Mouse (Mus musculus): ENCODE measurements at regions not wholly inside any gene's neighbourhood (a gene's known extent, or its start where the extent isn't known, plus 50 kb on each side); places are given as distances from the start of the nearest gene placed in this dataset.

DNA sequence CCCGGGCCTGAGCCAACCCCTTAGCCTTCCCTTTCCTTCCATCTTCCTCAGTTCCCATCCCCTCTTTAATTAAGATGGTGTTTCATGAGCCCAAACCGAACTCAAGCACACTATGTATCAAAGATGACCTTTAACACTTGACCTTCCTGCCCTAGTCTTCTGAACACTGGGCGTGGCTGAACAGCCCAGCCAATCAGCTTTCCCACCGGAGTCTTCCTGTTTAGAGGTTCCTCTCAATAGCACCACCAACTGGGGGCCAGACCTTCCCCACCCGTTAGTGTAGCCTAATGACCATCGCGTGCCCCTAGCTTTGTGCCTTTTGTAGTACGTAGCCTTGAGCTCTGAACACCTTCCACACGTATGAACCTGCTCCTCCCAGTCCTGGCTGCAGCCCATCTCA is 215.0 kb upstream of the Sdk2 start:
- Histone ChIP-seq H3K4me1 (no peaks in the 10 kb centered on the region), H3K36me3 (no peaks in the 10 kb centered on the region), H3K27me3 (no peaks in the 10 kb centered on the region), H3K4me2 (no peak overlapping the region), H3K27ac (no peak overlapping the region), H3K9me3 (no peaks in the 10 kb centered on the region), H3K4me3 (no peak overlapping the region), H3K9ac (no peak overlapping the region)
- WGBS, result 77% methylated on average over 9 of the region's 9 CpGs
- ATAC-seq (ENCODE audit: insufficient number of reproducible peaks, insufficient read depth, low FRiP score, low TSS enrichment, low read depth), result no peak

- Histone ChIP-seq H3K4me1 (no peaks in the 10 kb centered on the region), H3K27me3 (no peaks in the 10 kb centered on the region), H3K4me2 (no peak overlapping the region), H3K27ac (no peak overlapping the region), H3K4me3 (no peak overlapping the region), H3K9me3 (no peaks in the 10 kb centered on the region), H3K36me3 (no peaks in the 10 kb centered on the region), H3K9ac (no peak overlapping the region)
- no peak for ATAC-seq (ENCODE audit: insufficient number of reproducible peaks, insufficient read depth, low FRiP score, low TSS enrichment, low read depth)
- WGBS, result 80% methylated on average over 14 of the region's 14 CpGs
Measured at GRCm38 (mm10) chr11:114281041-114281695, 214.3 kb upstream of the Sdk2 start.

DNA sequence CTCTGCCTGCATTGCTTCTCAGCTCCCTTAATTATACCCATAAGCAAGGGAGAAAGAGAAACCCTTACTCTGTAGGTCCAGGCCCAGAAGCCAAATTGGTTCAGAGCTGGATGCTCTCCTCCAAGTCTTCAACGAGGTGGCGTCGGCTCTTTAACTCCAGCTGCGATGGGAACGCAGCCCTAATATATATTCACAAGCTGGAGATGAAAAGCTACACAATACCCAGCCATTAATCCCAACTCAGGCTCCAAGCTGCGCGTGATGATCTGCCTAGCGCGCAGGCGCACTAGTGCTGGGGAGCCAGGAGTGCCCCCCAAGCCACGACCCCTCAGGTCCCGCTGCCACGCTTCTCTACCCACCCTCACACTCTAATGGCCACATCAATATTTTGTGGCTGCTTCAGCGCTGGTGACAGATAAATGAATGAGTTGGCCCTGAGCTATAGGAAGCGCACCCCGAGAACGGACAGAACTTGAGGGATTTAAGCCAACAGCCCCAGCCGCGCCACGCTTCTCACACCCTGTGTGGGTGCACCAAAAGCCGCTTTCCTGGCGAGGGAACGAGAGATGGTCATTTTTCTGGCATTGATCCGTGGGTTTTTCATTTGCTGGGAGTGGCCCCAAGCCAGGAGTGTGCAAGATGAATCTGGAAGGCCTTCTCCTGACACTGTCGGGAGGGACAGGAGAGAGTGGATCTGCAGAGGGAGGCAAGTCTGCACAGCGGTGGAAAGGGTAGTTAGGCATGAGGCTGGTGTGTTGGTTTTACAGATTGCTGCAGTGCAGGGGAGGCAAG is 210.9 kb upstream of the Sdk2 start:
- WGBS, result 89% methylated on average over 26 of the region's 26 CpGs
- no peaks in the 10 kb centered on the region for H3K9me3 ChIP-seq
- no peaks in the 10 kb centered on the region for H3K27me3 ChIP-seq
- no peak for ATAC-seq (ENCODE audit: insufficient number of reproducible peaks, insufficient read depth, low FRiP score, low TSS enrichment, low read depth)
- H3K9ac ChIP-seq, result no peak overlapping the region
- 0 out of 2 replicates have a peak, but pooled peaks cover 4% of the 10 kb centered on the region for H3K4me1 ChIP-seq
- H3K27ac ChIP-seq, result no peak overlapping the region
- no peak overlapping the region for H3K4me2 ChIP-seq
- H3K36me3 ChIP-seq, result no peaks in the 10 kb centered on the region
- no peak overlapping the region for H3K4me3 ChIP-seq

DNA sequence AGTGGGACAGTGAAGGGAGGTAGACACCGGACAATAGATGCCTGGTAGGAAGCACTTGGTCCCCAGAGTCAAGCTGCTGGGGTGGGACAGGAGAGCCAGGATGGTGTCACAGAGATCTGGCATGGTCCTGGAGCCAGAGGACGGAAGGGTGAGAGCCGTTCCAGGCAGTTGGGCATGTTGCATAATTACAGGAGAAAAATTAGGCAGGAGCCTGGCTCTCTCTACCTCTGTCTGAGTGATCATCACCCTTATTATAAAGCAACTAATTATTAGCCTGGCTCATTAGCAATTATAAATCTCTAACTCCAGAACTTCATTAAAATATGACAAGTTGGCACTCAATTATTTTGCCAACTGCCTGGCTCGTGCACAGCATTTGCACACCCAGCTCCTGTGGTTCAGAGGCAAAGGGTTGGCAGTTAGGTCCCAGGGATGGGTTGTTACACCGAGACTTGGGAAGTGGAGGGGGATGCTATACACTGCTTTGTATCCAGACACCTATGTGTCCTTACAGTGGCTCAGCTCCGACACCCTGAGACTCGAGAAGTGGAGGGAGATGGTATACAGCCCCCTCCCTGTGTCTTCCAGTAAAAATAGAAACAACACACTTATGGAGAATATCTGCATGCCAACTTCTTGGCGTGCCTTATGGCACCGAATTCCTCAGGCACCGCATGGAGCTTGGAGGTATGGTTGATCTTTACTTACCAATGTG is 203.7 kb upstream of the Sdk2 start:
- 89% methylated on average over 10 of the region's 10 CpGs for WGBS
- H3K27ac ChIP-seq, result no peak overlapping the region

GRCm38 (mm10) chr11:114261959-114262358 is 195.1 kb upstream of the Sdk2 start:
- Histone ChIP-seq H3K27ac (no peak overlapping the region), H3K9me3 (no peaks in the 10 kb centered on the region), H3K4me1 (no peaks in the 10 kb centered on the region), H3K4me3 (no peak overlapping the region), H3K9ac (no peak overlapping the region), H3K4me2 (no peak overlapping the region), H3K36me3 (no peaks in the 10 kb centered on the region), H3K27me3 (no peaks in the 10 kb centered on the region)
- no peak for ATAC-seq (ENCODE audit: insufficient number of reproducible peaks, insufficient read depth, low FRiP score, low TSS enrichment, low read depth)
- 42% methylated on average over 4 of the region's 4 CpGs for WGBS

More for the DNA sequence above, 203.7 kb upstream of the Sdk2 start:
- no peaks in the 10 kb centered on the region for H3K9me3 ChIP-seq
- no peak overlapping the region for H3K4me2 ChIP-seq
- no peak overlapping the region for H3K9ac ChIP-seq
- H3K4me1 ChIP-seq, result 0 out of 2 replicates have a peak, but pooled peaks cover 3% of the 10 kb centered on the region
- no peaks in the 10 kb centered on the region for H3K36me3 ChIP-seq
- ATAC-seq (ENCODE audit: insufficient number of reproducible peaks, insufficient read depth, low FRiP score, low TSS enrichment, low read depth), result no peak
- no peaks in the 10 kb centered on the region for H3K27me3 ChIP-seq
- no peak overlapping the region for H3K4me3 ChIP-seq

DNA sequence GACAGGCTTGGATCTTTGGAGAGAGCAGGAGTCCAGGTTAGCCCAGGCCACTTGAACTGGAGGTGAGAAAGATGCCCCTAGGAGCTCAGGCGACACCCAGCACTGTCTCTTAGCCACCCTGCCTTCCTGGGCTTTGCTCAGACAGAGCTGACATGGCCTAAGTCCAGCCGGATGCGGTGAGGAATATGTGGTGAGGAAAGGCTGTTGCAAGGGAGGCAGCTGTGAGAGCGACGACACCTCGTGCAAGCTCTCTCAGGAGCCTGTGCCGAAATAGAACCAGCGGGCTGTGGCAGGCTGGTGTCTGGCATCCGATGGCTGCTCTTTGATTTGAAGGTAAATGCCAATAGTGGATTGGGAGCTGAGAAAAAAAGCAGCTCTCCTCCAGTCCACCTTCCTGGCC is 191.4 kb upstream of the Sdk2 start:
- Histone ChIP-seq H3K4me1 (peaks cover 9% of the 10 kb centered on the region), H3K36me3 (no peaks in the 10 kb centered on the region), H3K27me3 (no peaks in the 10 kb centered on the region), H3K4me3 (no peak overlapping the region), H3K4me2 (no peak overlapping the region), H3K9ac (no peak overlapping the region), H3K9me3 (no peaks in the 10 kb centered on the region), H3K27ac (no peak overlapping the region)
- 89% methylated on average over 9 of the region's 9 CpGs for WGBS
- no peak for ATAC-seq (ENCODE audit: insufficient number of reproducible peaks, insufficient read depth, low FRiP score, low TSS enrichment, low read depth)

- Histone ChIP-seq H3K4me2 (no peak overlapping the region), H3K9me3 (no peaks in the 10 kb centered on the region), H3K9ac (no peak overlapping the region), H3K27me3 (no peaks in the 10 kb centered on the region), H3K4me1 (peaks cover 14% of the 10 kb centered on the region), H3K27ac (no peak overlapping the region), H3K36me3 (no peaks in the 10 kb centered on the region), H3K4me3 (no peak overlapping the region)
- no peak for ATAC-seq (ENCODE audit: insufficient number of reproducible peaks, insufficient read depth, low FRiP score, low TSS enrichment, low read depth)
- WGBS, result 63% methylated on average over 6 of the region's 6 CpGs
Measured at GRCm38 (mm10) chr11:114257756-114258155, 190.9 kb upstream of the Sdk2 start.

- Histone ChIP-seq H3K4me2 (no peak overlapping the region), H3K27ac (no peak overlapping the region), H3K9me3 (no peaks in the 10 kb centered on the region), H3K4me3 (no peak overlapping the region), H3K9ac (no peak overlapping the region), H3K4me1 (peaks cover 21% of the 10 kb centered on the region), H3K27me3 (no peaks in the 10 kb centered on the region), H3K36me3 (no peaks in the 10 kb centered on the region)
- no peak for ATAC-seq (ENCODE audit: insufficient number of reproducible peaks, insufficient read depth, low FRiP score, low TSS enrichment, low read depth)
- 65% methylated on average over 4 of the region's 4 CpGs for WGBS
Measured at GRCm38 (mm10) chr11:114257061-114257460, 190.2 kb upstream of the Sdk2 start.

DNA sequence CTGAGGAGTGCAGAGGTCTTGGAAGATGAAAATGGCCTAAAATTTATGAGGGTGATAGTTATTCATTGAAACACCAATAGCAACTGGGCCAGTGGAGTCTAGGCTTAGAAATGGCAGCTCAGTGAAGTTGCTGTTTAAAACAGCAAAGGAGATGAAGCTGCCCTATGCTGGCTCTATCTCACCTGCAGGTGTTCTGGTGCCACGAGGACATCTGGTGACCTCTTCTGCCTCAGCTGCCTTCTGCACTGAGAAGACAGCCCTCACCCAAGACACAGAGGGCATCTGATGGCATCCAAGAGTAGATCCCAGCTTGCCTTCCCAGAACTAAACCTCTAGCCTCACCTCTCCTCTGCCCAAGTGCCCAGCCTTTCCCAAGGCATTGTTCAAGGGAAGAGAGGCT is 187.5 kb upstream of the Sdk2 start:
- peaks cover 21% of the 10 kb centered on the region for H3K4me1 ChIP-seq
- no peaks in the 10 kb centered on the region for H3K36me3 ChIP-seq
- WGBS, result 75% methylated on average over 1 of the region's 1 CpGs
- no peak for ATAC-seq (ENCODE audit: insufficient number of reproducible peaks, insufficient read depth, low FRiP score, low TSS enrichment, low read depth)
- no peaks in the 10 kb centered on the region for H3K27me3 ChIP-seq
- H3K9me3 ChIP-seq, result no peaks in the 10 kb centered on the region
- no peak overlapping the region for H3K4me2 ChIP-seq
- no peak overlapping the region for H3K4me3 ChIP-seq
- no peak overlapping the region for H3K9ac ChIP-seq
- H3K27ac ChIP-seq, result no peak overlapping the region

DNA sequence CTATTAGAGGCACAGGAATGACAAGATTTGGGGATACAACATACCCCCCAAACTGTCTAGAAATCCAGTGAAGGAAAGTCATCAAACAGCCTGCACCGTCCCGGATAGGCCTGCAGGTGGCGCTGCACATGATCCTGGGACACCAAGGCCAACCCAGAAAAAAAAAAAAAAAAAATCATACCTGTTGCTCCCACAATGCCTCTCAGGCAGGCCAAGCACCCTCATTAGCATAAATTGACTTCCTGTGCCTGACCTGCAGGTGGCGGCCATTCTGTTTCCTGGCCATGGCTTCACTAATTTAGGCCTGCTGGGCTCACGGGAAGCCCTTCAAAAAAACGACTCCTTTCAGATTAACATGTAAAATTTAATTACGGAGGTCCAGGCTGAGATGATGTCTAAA is 184.8 kb upstream of the Sdk2 start:
- Histone ChIP-seq H3K4me2 (no peak overlapping the region), H3K36me3 (no peaks in the 10 kb centered on the region), H3K27ac (no peak overlapping the region), H3K4me1 (peaks cover 27% of the 10 kb centered on the region), H3K9ac (no peak overlapping the region), H3K4me3 (no peak overlapping the region), H3K9me3 (no peaks in the 10 kb centered on the region), H3K27me3 (0 out of 2 replicates have a peak, but pooled peaks cover 4% of the 10 kb centered on the region)
- 67% methylated on average over 7 of the region's 7 CpGs for WGBS
- no peak for ATAC-seq (ENCODE audit: insufficient number of reproducible peaks, insufficient read depth, low FRiP score, low TSS enrichment, low read depth)

GRCm38 (mm10) chr11:114249215-114249614 is 182.4 kb upstream of the Sdk2 start:
- Histone ChIP-seq H3K4me1 (peaks cover 27% of the 10 kb centered on the region), H3K27me3 (peaks cover 8% of the 10 kb centered on the region; the same call in 1 of the 2 replicates), H3K27ac (no peak overlapping the region), H3K4me3 (no peak overlapping the region), H3K36me3 (no peaks in the 10 kb centered on the region), H3K9ac (no peak overlapping the region), H3K4me2 (no peak overlapping the region), H3K9me3 (no peaks in the 10 kb centered on the region)
- 81% methylated on average over 7 of the region's 7 CpGs for WGBS
- no peak for ATAC-seq (ENCODE audit: insufficient number of reproducible peaks, insufficient read depth, low FRiP score, low TSS enrichment, low read depth)

Measured in embryonic facial prominence, embryonic 13.5 days (tissue).